Mouse (Mus musculus) midbrain, postnatal 0 days (tissue): ENCODE measurements around the gene 9230112D13Rik. TPM values are rescaled to one million over a fixed set of nuclear protein-coding genes. Genes with fewer than 3 reads are reported as not detected.
A peak's percentile ranks its signal among the peaks of the same experiment; 100 is the strongest.

ENCODE experiments used
- ATAC-seq: fragments of 200-750 bp; cut with Nextera tagmentation; 2 replicates; pipeline ENCODE4 v1.8.0; 2017; ENCODE audit warnings: moderate number of reproducible peaks, mild to moderate bottlenecking, moderate TSS enrichment, moderate library complexity; ENCODE audit not compliant: low FRiP score
- DNase-seq: peaks from one replicate; pipeline ENCODE4 v3.0.0-alpha.2; 2015; ENCODE audit warnings: low spot score
- H3K27ac ChIP-seq: fragments of 300-500 bp; sonication (generic); 2 replicates; pipeline ENCODE4 v1.5.1; 2014; ENCODE audit warnings: low read depth, mild to moderate bottlenecking, low read length, mixed read lengths
- H3K27me3 ChIP-seq: fragments of 300-500 bp; sonication (generic); 2 replicates; pipeline ENCODE4 v1.6.1; 2014; ENCODE audit warnings: low read length, control low read depth, mixed read lengths; ENCODE audit not compliant: insufficient read depth
- H3K36me3 ChIP-seq: fragments of 300-500 bp; sonication (generic); 2 replicates; pipeline ENCODE4 v1.6.1; 2014; ENCODE audit warnings: low read length, control low read depth, mixed read lengths; ENCODE audit not compliant: insufficient read depth
- H3K4me1 ChIP-seq: fragments of 300-500 bp; sonication (generic); 2 replicates; pipeline ENCODE4 v1.6.1; 2014; ENCODE audit warnings: mild to moderate bottlenecking, control low read depth, antibody characterized with exemption, low read length, mixed read lengths; ENCODE audit not compliant: insufficient read depth
- H3K4me2 ChIP-seq: fragments of 300-500 bp; sonication (generic); 2 replicates; pipeline ENCODE4 v1.6.1; 2014; ENCODE audit warnings: low read depth, mild to moderate bottlenecking, low read length, mixed read lengths; ENCODE audit not compliant: poor library complexity, severe bottlenecking
- H3K4me3 ChIP-seq: fragments of 300-500 bp; sonication (generic); 2 replicates; pipeline ENCODE4 v1.5.1; 2014; ENCODE audit warnings: low read depth, mild to moderate bottlenecking, low read length, moderate library complexity
- H3K9ac ChIP-seq: fragments of 300-500 bp; sonication (generic); replicated peaks from 2 replicates; pipeline ENCODE4 v1.6.1; 2014; ENCODE audit warnings: mild to moderate bottlenecking, low read length, moderate library complexity, mixed read lengths; ENCODE audit not compliant: poor library complexity, severe bottlenecking
- H3K9me3 ChIP-seq: fragments of 300-500 bp; sonication (generic); 2 replicates; pipeline ENCODE4 v1.6.1; 2016; ENCODE audit warnings: low read length, control low read depth
- CTCF ChIP-seq: IDR thresholded peaks from 2 replicates; pipeline ENCODE4 v1.5.1; 2016; ENCODE audit warnings: antibody characterized with exemption, mild to moderate bottlenecking
- WGBS: fragments of 180-500 bp; shearing (Covaris S2); extraction: QIAGEN DNeasy Blood & Tissue Kit; methylation state at CpG from one replicate; pipeline ENCODE4 v1.1.7; 2014; 5-methylcytosine and 5-hydroxymethylcytosine counted together
- polyA plus RNA-seq: library from polyadenylated mRNA; unstranded; fragments of >200 nt; fragmentation: Nextera tagmentation; extraction: Ambion mirVana; gene quantifications from 2 replicates; pipeline ENCODE4 v1.2.1, GENCODE M21; 2015
- total RNA-seq: library from RNA; depleted of rRNA; stranded (reverse); fragments of >200 nt; gene quantifications from 2 replicates; pipeline ENCODE4 v1.2.3, GENCODE M21; 2014

9230112D13Rik gene
- total and polyA plus RNA-seq, 2 experiments from 2014 or later: not detected

- Histone ChIP-seq H3K9me3 (no peaks in the 10 kb centered on the region), H3K27me3 (no peaks in the 10 kb centered on the region), H3K36me3 (no peaks in the 10 kb centered on the region), H3K27ac (peak overlapping the region; percentile 87), H3K9ac (peak overlapping the region; percentile 97), H3K4me3 (peak overlapping the region; percentile 76), H3K4me1 (no peaks in the 10 kb centered on the region), H3K4me2 (peak overlapping the region; percentile 85)
- 1% methylated on average over 27 of the region's 27 CpGs for WGBS
- peak; percentile 54 for DNase-seq
- TF ChIP-seq CTCF: no peak
- ATAC-seq: peak; percentile 50; the same call in 1 of the 2 replicates
These were observed 25.9 kb upstream of the 9230112D13Rik start for GRCm38 (mm10) chr14:34548391-34549001.

DNA sequence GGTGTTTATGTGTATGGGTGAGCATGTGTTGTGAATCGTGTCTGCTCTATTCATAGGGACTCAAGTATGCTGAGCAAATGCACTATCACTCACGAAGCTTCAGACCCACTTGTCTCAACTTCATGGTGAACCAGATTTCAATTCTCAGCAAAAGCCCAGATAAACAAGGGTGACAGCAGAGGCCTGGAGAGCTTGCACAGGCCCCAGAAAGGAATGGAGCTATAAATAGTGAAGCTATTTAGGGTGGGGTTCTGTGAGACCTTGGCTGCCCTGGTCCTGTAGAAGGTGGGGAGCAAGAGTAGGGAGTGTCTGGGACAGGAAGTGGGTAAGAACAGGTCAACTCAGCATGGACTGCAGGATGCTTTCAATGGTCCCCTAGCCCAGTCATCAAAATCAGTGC lies 21.9 kb upstream of the 9230112D13Rik start:
- Histone ChIP-seq H3K36me3 (no peaks in the 10 kb centered on the region), H3K4me1 (no peaks in the 10 kb centered on the region), H3K9me3 (no peaks in the 10 kb centered on the region), H3K4me2 (no peak overlapping the region), H3K27me3 (no peaks in the 10 kb centered on the region), H3K9ac (no peak overlapping the region), H3K4me3 (no peak overlapping the region), H3K27ac (no peak overlapping the region)
- DNase-seq: no peak
- no peak for TF ChIP-seq CTCF
- 84% methylated on average over 2 of the region's 2 CpGs for WGBS
- ATAC-seq: no peak

DNA sequence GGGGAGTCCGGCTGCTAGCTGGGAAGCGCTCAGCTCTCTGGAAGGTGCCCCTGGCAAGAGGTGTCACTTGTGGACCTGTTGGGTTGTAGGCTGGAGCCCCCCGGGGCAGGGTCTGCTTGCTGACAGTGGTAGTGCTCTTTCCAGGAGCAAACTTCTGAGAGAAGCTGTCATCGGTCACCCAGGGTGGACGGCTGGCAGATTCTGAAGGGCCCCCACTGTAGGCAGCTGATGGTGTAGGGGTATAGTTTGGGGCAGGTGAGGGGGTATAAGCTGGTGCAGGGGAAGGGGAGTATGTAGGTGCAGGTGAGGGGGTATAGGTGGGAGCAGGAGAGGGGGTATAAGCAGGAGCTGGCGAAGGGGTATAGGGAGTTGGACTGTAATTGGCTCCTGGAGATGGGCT lies 21.4 kb upstream of the 9230112D13Rik start:
- ATAC-seq (no peak), DNase-seq (no peak)
- no peak overlapping the region for H3K9ac ChIP-seq
- no peak overlapping the region for H3K4me3 ChIP-seq
- no peaks in the 10 kb centered on the region for H3K4me1 ChIP-seq
- H3K4me2 ChIP-seq: no peak overlapping the region
- H3K9me3 ChIP-seq: no peaks in the 10 kb centered on the region
- no peak for TF ChIP-seq CTCF
- no peaks in the 10 kb centered on the region for H3K27me3 ChIP-seq
- WGBS: 93% methylated on average over 6 of the region's 6 CpGs
- no peaks in the 10 kb centered on the region for H3K36me3 ChIP-seq
- H3K27ac ChIP-seq: no peak overlapping the region

DNA sequence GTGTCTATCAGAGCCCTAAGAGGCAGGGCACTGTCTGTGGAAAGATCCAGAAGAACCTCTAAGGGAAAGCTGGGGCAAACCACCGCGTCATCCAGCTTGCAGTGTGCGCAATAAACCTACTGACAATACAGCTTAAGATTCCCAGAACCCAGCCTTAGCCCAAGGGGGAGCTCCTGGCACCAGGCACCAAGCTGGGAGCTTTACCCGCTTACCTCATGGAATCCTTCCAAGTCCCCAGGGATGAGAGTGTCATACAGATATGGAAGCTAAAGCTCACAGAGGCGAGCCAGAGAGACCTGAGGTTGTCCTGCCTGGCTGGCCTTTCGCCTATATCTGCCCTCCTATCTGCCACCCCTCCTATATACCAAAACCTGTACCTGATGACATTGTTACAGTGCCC lies 21.0 kb upstream of the 9230112D13Rik start:
- no peak overlapping the region for H3K27ac ChIP-seq
- H3K4me2 ChIP-seq: no peak overlapping the region
- H3K4me3 ChIP-seq: no peak overlapping the region
- TF ChIP-seq CTCF: no peak
- no peaks in the 10 kb centered on the region for H3K36me3 ChIP-seq
- H3K27me3 ChIP-seq: no peaks in the 10 kb centered on the region
- H3K9ac ChIP-seq: no peak overlapping the region
- DNase-seq (no peak), ATAC-seq (no peak)
- H3K4me1 ChIP-seq: no peaks in the 10 kb centered on the region
- WGBS: 69% methylated on average over 6 of the region's 6 CpGs
- H3K9me3 ChIP-seq: no peaks in the 10 kb centered on the region

- Histone ChIP-seq H3K9ac (no peak overlapping the region), H3K4me2 (no peak overlapping the region), H3K36me3 (no peaks in the 10 kb centered on the region), H3K4me3 (no peak overlapping the region), H3K27ac (no peak overlapping the region), H3K4me1 (no peaks in the 10 kb centered on the region), H3K9me3 (no peaks in the 10 kb centered on the region), H3K27me3 (no peaks in the 10 kb centered on the region)
- no peak for TF ChIP-seq CTCF
- DNase-seq: no peak
- ATAC-seq: no peak
- 83% methylated on average over 5 of the region's 5 CpGs for WGBS
These were observed 19.3 kb upstream of the 9230112D13Rik start for GRCm38 (mm10) chr14:34541896-34542295.

DNA sequence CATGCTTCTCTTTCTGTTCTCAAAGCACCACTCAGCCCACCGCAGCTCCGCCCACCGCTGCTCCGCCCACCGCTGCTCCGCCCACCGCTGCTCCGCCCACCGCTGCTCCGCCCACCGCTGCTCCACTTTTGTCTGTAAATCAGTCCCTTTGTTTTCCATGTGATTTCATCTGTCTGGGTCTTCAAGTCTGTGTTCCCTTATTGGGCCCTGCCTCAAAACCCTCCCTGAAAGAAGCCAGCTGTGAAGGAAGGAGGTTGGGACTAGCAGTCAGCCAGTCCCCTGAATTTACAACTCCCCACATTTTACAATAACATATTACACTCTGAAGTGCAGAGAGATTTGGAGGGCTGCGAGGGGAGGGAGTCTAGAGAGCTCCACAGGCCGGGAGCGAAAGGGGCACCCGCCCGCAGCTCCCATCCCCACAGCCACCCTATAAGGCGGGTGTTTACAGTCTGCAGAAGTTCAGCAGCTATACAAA lies 18.1 kb upstream of the 9230112D13Rik start:
- Histone ChIP-seq H3K9ac (no peak overlapping the region), H3K9me3 (no peaks in the 10 kb centered on the region), H3K27ac (no peak overlapping the region), H3K4me2 (no peak overlapping the region), H3K4me3 (no peak overlapping the region), H3K36me3 (no peaks in the 10 kb centered on the region), H3K27me3 (no peaks in the 10 kb centered on the region), H3K4me1 (no peaks in the 10 kb centered on the region)
- WGBS: 23% methylated on average over 13 of the region's 17 CpGs
- ATAC-seq: no peak
- no peak for TF ChIP-seq CTCF
- no peak for DNase-seq
